Mouse (Mus musculus) spleen, adult 2 months (tissue): ENCODE measurements around the gene Mei1. TPM values are rescaled to one million over a fixed set of nuclear protein-coding genes. Genes with fewer than 3 reads are reported as not detected.
A peak's percentile ranks its signal among the peaks of the same experiment; 100 is the strongest.

Source experiments
- DNase-seq, 2 experiments: peaks; one replicate each; pipeline versions ENCODE4 v3.0.0 to v3.0.0-alpha.2; 2012 to 2021; ENCODE audit warnings: low spot score in 2 of 2, low read depth in 1 of 2
- H3K27ac ChIP-seq: fragments of 200-500 bp; 2 replicates; pipeline ENCODE4 v1.5.1; 2012; ENCODE audit warnings: low read length, inconsistent platforms; ENCODE audit not compliant: insufficient read depth
- H3K27me3 ChIP-seq: fragments of 200-500 bp; 2 replicates; pipeline ENCODE4 v1.6.1; 2012; ENCODE audit warnings: mild to moderate bottlenecking, moderate library complexity, low read length, inconsistent platforms; ENCODE audit not compliant: control insufficient read depth, insufficient read depth
- H3K36me3 ChIP-seq: fragments of 200-500 bp; 2 replicates; pipeline ENCODE4 v1.6.1; 2012; ENCODE audit warnings: mild to moderate bottlenecking, low read length, inconsistent platforms; ENCODE audit not compliant: control insufficient read depth, insufficient read depth
- H3K4me1 ChIP-seq: fragments of 200-500 bp; 2 replicates; pipeline ENCODE4 v1.6.1; 2011; ENCODE audit warnings: inconsistent platforms; ENCODE audit not compliant: control insufficient read depth, insufficient read depth, insufficient read length
- H3K4me3 ChIP-seq: fragments of 200-500 bp; 2 replicates; pipeline ENCODE4 v1.5.1; 2011; ENCODE audit warnings: mild to moderate bottlenecking, inconsistent platforms; ENCODE audit not compliant: insufficient read depth, insufficient read length; ENCODE audit errors: extremely low read depth
- CTCF ChIP-seq: fragments of 200-500 bp; IDR thresholded peaks from 2 replicates; pipeline ENCODE4 v1.5.1; 2011; ENCODE audit warnings: mild to moderate bottlenecking, inconsistent platforms; ENCODE audit not compliant: insufficient read depth, insufficient read length, insufficient replicate concordance; ENCODE audit errors: extremely low read depth
- POLR2A ChIP-seq: fragments of 200-500 bp; IDR thresholded peaks from 2 replicates; pipeline ENCODE4 v1.6.1; 2011; ENCODE audit warnings: low read depth, low read length, inconsistent platforms
- WGBS: fragments of 180-500 bp; shearing (Covaris S2); methylation state at CpG from one replicate; pipeline ENCODE4 v1.1.7; 2018; 5-methylcytosine and 5-hydroxymethylcytosine counted together
- polyA plus RNA-seq: library from polyadenylated mRNA; depleted of rRNA; stranded (reverse); fragments of >200 nt; gene quantifications from 2 replicates; pipeline ENCODE4 v1.2.3, GENCODE M21; 2012

Mei1 gene
- polyA plus RNA-seq, 1 experiment = not detected

DNA sequence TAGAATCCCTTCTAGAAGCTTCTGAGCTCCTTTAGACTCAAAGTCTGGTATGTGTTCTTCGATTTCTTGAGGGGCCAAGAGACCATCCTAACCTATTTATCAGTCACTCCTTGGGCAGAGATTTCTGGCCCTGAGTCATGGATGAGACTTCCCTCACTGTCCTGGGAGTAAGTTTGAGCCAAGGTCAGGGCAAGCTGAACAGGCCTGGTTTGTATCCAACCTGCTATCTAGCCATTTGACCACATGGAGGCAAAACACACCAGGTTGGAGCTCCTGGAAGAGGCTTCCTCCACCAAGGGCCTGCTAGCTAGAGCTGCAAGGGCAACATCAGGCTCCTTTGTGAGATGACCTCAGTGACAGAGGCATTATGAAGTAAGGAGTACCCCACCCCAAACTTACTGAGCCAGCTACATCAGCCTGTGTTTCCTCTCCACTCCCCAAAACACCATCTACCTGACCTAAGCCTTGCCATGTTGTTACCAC, 11.0 kb upstream of the Mei1 start, which contains the start of gene 4930407I10Rik:
TSS of gene 4930407I10Rik (plus strand) at position 433 of the 483 bp plus-strand sequence.
- WGBS = 86% methylated on average over 1 of the region's 1 CpGs
- TF ChIP-seq POLR2A (no peak), CTCF (no peak)
- H3K27me3 ChIP-seq = no peaks in the 10 kb centered on the region
- no peak for DNase-seq
- H3K4me1 ChIP-seq = no peaks in the 10 kb centered on the region; the same call in 1 of the 2 replicates
- no peaks in the 10 kb centered on the region for H3K36me3 ChIP-seq
- H3K27ac ChIP-seq = no peak within 1 kb of the TSS
- no peak within 1 kb of the TSS for H3K4me3 ChIP-seq

DNA sequence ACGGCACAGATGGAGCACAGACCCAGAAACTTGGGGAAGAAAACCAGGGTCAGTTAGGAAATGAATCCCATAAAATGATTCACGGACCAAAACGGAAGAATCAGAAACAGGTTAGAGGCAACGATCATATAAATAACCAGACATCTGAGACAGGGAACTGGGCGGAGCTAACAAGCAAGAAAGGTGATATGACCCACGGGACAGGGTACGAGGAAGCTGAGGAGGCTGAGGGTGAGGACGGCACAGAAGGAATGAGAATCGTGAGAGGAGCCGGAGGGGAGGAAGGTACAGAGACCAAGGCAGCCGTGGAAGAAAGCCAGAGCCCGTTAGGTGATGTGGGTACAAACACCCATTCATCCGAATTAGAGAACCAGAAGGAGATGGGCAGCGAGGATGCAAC, 5.9 kb upstream of the Mei1 start:
- Histone ChIP-seq H3K36me3 (no peaks in the 10 kb centered on the region), H3K27me3 (no peaks in the 10 kb centered on the region), H3K27ac (no peak overlapping the region), H3K4me3 (no peak overlapping the region), H3K4me1 (no peaks in the 10 kb centered on the region)
- TF ChIP-seq CTCF (no peak), POLR2A (no peak)
- no peak for DNase-seq
- 70% methylated on average over 14 of the region's 14 CpGs for WGBS

DNA sequence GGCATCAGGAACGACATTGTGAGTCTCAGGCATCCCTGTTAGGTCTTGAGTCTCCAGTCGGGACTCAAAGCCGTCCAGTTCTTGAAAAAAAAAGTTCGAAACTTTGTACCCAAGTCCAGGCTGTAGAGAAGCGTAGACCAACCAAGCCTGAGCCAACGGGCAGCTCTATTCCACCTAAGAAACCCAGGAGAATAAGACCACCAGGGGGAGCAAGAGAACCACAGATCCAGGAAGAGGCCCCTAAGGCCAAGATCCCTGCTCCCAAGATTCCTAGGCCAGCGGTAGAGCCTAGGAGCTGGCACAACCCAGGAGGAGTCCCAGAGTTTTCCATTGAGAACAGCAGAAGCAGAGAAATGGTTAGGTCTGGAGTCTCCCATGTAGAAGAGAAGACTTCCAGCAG, 4.3 kb upstream of the Mei1 start:
- Histone ChIP-seq H3K4me3 (no peak overlapping the region), H3K36me3 (no peaks in the 10 kb centered on the region), H3K27ac (no peak overlapping the region), H3K27me3 (0 out of 2 replicates have a peak, but pooled peaks cover 4% of the 10 kb centered on the region), H3K4me1 (peaks cover 2% of the 10 kb centered on the region; the same call in 1 of the 2 replicates)
- WGBS = 24% methylated on average over 7 of the region's 7 CpGs
- peak in 1 of 2 experiments; percentile 43 for DNase-seq
- TF ChIP-seq POLR2A (no peak), CTCF (peak; percentile 49; the same call in 1 of the 2 replicates)

DNA sequence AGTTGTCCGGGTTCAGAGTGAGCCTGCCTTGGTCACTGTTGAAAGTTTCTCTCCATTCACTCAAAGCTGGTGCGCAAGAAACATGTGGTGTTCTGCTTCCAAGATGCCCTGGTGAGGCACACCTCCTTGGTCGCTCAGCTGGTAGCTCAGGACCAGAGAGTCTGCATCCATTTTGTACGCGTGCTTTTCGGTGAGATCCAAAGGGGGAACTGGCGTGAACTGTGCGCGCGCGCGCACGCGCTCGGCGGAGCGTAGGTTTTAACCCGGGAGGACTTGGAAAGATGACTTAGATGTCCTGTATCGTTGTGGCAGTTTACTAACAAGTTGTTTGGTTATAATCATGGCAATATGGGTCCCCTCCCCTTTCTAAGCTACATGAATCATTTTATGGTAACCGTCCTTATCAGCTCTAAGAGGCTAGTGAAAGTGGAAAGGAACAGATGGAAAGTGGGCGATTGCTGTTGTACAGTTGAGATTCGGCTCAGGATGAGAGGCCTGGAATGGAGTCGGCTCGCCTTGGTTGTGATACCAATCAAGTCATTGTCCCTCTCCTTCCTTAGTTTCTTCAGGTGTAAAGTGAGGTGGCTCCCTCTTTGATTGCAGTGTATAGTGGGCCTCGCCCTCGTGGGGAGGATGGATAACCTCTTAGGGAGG, 2.1 kb downstream of the Mei1 start:
- no peak for TF ChIP-seq POLR2A
- TF ChIP-seq CTCF = no peak
- Histone ChIP-seq H3K4me1 (peaks cover 2% of the 10 kb centered on the region; the same call in 1 of the 2 replicates), H3K36me3 (no peaks in the 10 kb centered on the region), H3K27ac (no peak overlapping the region), H3K27me3 (0 out of 2 replicates have a peak, but pooled peaks cover 4% of the 10 kb centered on the region), H3K4me3 (no peak overlapping the region)
- DNase-seq = no peak
- 91% methylated on average over 26 of the region's 26 CpGs for WGBS

DNA sequence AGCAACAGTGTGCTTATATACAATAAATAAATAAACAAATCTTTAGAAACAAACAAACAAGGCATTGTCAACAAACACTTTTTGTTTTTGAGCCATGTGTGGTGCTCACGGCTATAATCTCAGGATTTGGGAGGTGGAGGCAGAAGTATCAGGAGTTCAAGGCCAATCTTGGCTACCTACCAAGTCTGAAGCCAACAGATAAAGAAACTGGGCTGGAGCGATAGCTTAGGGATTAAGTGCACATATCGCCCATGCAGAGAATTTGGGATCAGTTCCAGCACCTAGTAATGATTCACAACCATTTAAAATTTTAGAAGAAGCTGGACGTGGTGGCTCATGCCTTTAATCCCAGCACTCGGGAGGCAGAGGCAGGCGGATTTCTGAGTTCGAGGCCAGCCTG, 3.7 kb downstream of the Mei1 start:
- no peak for TF ChIP-seq CTCF
- TF ChIP-seq POLR2A = no peak
- Histone ChIP-seq H3K27ac (no peak overlapping the region), H3K36me3 (no peaks in the 10 kb centered on the region), H3K27me3 (0 out of 2 replicates have a peak, but pooled peaks cover 4% of the 10 kb centered on the region), H3K4me1 (peaks cover 2% of the 10 kb centered on the region; the same call in 1 of the 2 replicates), H3K4me3 (no peak overlapping the region)
- WGBS = 82% methylated on average over 7 of the region's 7 CpGs
- no peak for DNase-seq

DNA sequence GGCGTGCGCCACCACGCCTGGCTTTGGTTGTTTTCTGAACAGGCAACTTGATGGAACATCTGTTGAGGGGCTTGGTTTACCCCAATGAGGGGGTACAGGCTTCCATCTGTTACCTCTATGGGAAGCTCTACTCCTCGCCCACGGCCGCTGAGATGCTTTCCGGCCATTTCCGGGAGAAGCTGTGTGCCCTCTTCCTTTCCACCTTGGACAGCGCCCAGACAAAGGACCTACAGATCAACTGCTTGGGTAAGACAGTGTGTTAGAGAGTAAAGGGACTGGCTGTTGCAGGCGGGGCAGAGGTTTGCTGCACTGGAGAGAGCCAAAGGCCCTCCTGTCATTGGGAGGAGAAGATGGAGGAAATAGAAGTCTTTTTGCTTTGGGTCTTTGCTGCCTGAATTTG, 10.1 kb downstream of the Mei1 start:
- H3K27ac ChIP-seq = no peak overlapping the region
- 61% methylated on average over 10 of the region's 10 CpGs for WGBS
- H3K4me1 ChIP-seq = no peaks in the 10 kb centered on the region
- H3K27me3 ChIP-seq = no peaks in the 10 kb centered on the region
- TF ChIP-seq CTCF (no peak), POLR2A (no peak)
- H3K4me3 ChIP-seq = no peak overlapping the region
- H3K36me3 ChIP-seq = no peaks in the 10 kb centered on the region
- no peak for DNase-seq

DNA sequence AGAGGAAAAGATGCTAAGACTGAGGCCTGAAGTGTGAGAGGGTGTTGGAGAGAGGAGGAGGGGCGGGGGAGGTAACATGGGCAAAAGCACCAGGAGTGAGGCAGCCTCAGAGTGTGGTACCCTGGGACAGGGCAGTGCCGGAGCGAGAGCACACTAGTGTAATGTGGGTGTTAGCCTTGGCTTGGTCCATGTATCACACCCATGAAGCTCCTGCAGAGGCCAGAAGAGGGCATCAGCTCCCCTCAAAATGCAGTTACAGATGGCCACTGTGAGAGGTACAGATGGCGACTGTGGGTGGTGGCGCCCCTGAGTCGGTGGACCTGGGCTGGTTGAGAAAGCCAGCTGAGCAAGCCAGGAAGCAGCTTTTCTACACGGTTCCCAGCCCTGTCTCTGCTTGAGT, 11.4 kb downstream of the Mei1 start:
- Histone ChIP-seq H3K27ac (no peak overlapping the region), H3K36me3 (no peaks in the 10 kb centered on the region), H3K4me3 (no peak overlapping the region), H3K4me1 (no peaks in the 10 kb centered on the region), H3K27me3 (no peaks in the 10 kb centered on the region)
- WGBS = 32% methylated on average over 7 of the region's 7 CpGs
- TF ChIP-seq CTCF (peak; percentile 44; the same call in 1 of the 2 replicates), POLR2A (no peak)
- DNase-seq = peak; percentile 15 to 33
